Mouse (Mus musculus) heart, adult 2 months (tissue): ENCODE results near the gene Sh3bgrl3. TPM values are rescaled to one million over a fixed set of nuclear protein-coding genes. Genes with fewer than 3 reads are reported as not detected.

Experiments
- DNase-seq, 2 experiments: peaks; one replicate each; pipeline ENCODE4 v3.0.0; 2021
- H3K27ac ChIP-seq: fragments of 200-600 bp; 2 replicates; pipeline ENCODE4 v1.8.1; 2022
- H3K27me3 ChIP-seq: fragments of 200-500 bp; 2 replicates; pipeline ENCODE4 v1.6.1; 2012; ENCODE audit warnings: mild to moderate bottlenecking, low read length, inconsistent platforms, mixed read lengths; ENCODE audit not compliant: control insufficient read depth, insufficient read depth
- H3K36me3 ChIP-seq: fragments of 200-500 bp; 2 replicates; pipeline ENCODE4 v1.6.1; 2012; ENCODE audit warnings: low read length, inconsistent platforms; ENCODE audit not compliant: control insufficient read depth, insufficient read depth
- H3K4me1 ChIP-seq: fragments of 200-500 bp; 2 replicates; pipeline ENCODE4 v1.6.1; 2011; ENCODE audit warnings: low read length; ENCODE audit not compliant: control insufficient read depth, insufficient read depth
- H3K4me3 ChIP-seq: fragments of 200-600 bp; 2 replicates; pipeline ENCODE4 v1.8.1; 2022
- H3K79me2 ChIP-seq: fragments of 200-500 bp; replicated peaks from 2 replicates; pipeline ENCODE4 v1.6.1; 2012; ENCODE audit warnings: mild to moderate bottlenecking, inconsistent platforms, low read length, moderate library complexity, mixed read lengths; ENCODE audit not compliant: control insufficient read depth, insufficient read depth
- H3K9ac ChIP-seq: fragments of 200-500 bp; 2 replicates; pipeline ENCODE4 v1.6.1; 2012; ENCODE audit warnings: low read depth, mild to moderate bottlenecking, control low read depth, inconsistent platforms, low read length, mixed read lengths
- CTCF ChIP-seq: fragments of 200-600 bp; IDR thresholded peaks from 2 replicates; pipeline ENCODE4 v1.8.1; 2022; ENCODE audit warnings: antibody characterized with exemption, mild to moderate bottlenecking, moderate library complexity
- EP300 ChIP-seq: fragments of 200-500 bp; IDR thresholded peaks from 2 replicates; pipeline ENCODE4 v1.6.1; 2011; ENCODE audit warnings: low read depth, low read length, control low read depth; ENCODE audit not compliant: insufficient read depth
- POLR2A ChIP-seq: fragments of 200-500 bp; IDR thresholded peaks from 2 replicates; pipeline ENCODE4 v1.6.1; 2011; ENCODE audit warnings: mild to moderate bottlenecking, low read depth, low read length, control low read depth; ENCODE audit not compliant: insufficient read depth
- whole genome bisulfite sequencing: fragments of 180-500 bp; shearing (Covaris S2); methylation state at CpG from one replicate; pipeline ENCODE4 v1.1.7; 2018; 5-methylcytosine and 5-hydroxymethylcytosine counted together
- intact Hi-C: fragments of 180-260 bp; cut with DNase I; formaldehyde crosslinking; loops from one replicate; pipeline ENCODE4 v1.15.1; 2025
- polyA plus RNA-seq: library from polyadenylated mRNA; depleted of rRNA; stranded (reverse); fragments of >200 nt; gene quantifications from 2 replicates; pipeline ENCODE4 v1.2.3, GENCODE M21; 2012
- total RNA-seq, 2 experiments: library from RNA; stranded (reverse); gene quantifications; 2 replicates each; pipeline ENCODE4 v1.2.3; 2021

Sh3bgrl3 gene
- total and polyA plus RNA-seq, 3 experiments: 34.3 to 139 (median 45.7) TPM

- intact Hi-C loops: no loop called here
- WGBS: 86% methylated on average over 5 of the region's 5 CpGs
- TF ChIP-seq POLR2A: no peak
- no peak for TF ChIP-seq EP300
- no peak for TF ChIP-seq CTCF
These were observed 9.5 kb downstream of the Sh3bgrl3 start for GRCm38 (mm10) chr4:134119042-134119441.

GRCm38 (mm10) chr4:134118126-134118800 is 10.3 kb downstream of the Sh3bgrl3 start:
- 35% methylated on average over 14 of the region's 14 CpGs for WGBS

More at GRCm38 (mm10) chr4:134119042-134119441, 9.5 kb downstream of the Sh3bgrl3 start:
- H3K79me2 ChIP-seq: no peaks in the 10 kb centered on the region
- no peak for DNase-seq
- H3K9ac ChIP-seq: no peak overlapping the region
- no peak overlapping the region for H3K27ac ChIP-seq
- H3K27me3 ChIP-seq: no peaks in the 10 kb centered on the region
- no peak overlapping the region for H3K4me3 ChIP-seq
- no peaks in the 10 kb centered on the region for H3K4me1 ChIP-seq
- no peaks in the 10 kb centered on the region for H3K36me3 ChIP-seq

GRCm38 (mm10) chr4:134117012-134117411 is 11.6 kb downstream of the Sh3bgrl3 start:
- Histone ChIP-seq H3K36me3 (no peaks in the 10 kb centered on the region), H3K27me3 (no peaks in the 10 kb centered on the region), H3K4me1 (no peaks in the 10 kb centered on the region), H3K79me2 (no peaks in the 10 kb centered on the region), H3K9ac (no peak overlapping the region), H3K4me3 (no peak overlapping the region), H3K27ac (no peak overlapping the region)
- intact Hi-C loops: no loop called here
- WGBS: 52% methylated on average over 8 of the region's 8 CpGs
- TF ChIP-seq POLR2A (no peak), CTCF (no peak), EP300 (0 out of 2 replicates have a peak, but pooled peaks have one; percentile 20)
- DNase-seq: peak in 1 of 2 experiments; percentile 69

More at GRCm38 (mm10) chr4:134118126-134118800, 10.3 kb downstream of the Sh3bgrl3 start:
- H3K9ac ChIP-seq: no peak overlapping the region
- H3K4me1 ChIP-seq: no peaks in the 10 kb centered on the region
- intact Hi-C loops: no loop called here
- TF ChIP-seq POLR2A (no peak), CTCF (no peak), EP300 (no peak)
- no peak overlapping the region for H3K27ac ChIP-seq
- no peak for DNase-seq
- no peak overlapping the region for H3K4me3 ChIP-seq
- no peaks in the 10 kb centered on the region for H3K36me3 ChIP-seq
- no peaks in the 10 kb centered on the region for H3K27me3 ChIP-seq
- no peaks in the 10 kb centered on the region for H3K79me2 ChIP-seq

GRCm38 (mm10) chr4:134116501-134116900 is 12.1 kb downstream of the Sh3bgrl3 start:
- Histone ChIP-seq H3K27ac (no peak overlapping the region), H3K9ac (no peak overlapping the region), H3K4me1 (no peaks in the 10 kb centered on the region), H3K27me3 (no peaks in the 10 kb centered on the region), H3K79me2 (no peaks in the 10 kb centered on the region), H3K4me3 (no peak overlapping the region), H3K36me3 (no peaks in the 10 kb centered on the region)
- WGBS: 86% methylated on average over 2 of the region's 2 CpGs
- DNase-seq: no peak
- TF ChIP-seq CTCF (no peak), EP300 (no peak), POLR2A (no peak)
- intact Hi-C loops: no loop called here

GRCm38 (mm10) chr4:134115215-134116144 is 13.1 kb downstream of the Sh3bgrl3 start:
- no peaks in the 10 kb centered on the region for H3K79me2 ChIP-seq
- TF ChIP-seq EP300 (no peak), POLR2A (no peak), CTCF (no peak)
- H3K27ac ChIP-seq: no peak overlapping the region
- WGBS: 90% methylated on average over 16 of the region's 16 CpGs
- no peak overlapping the region for H3K4me3 ChIP-seq
- no peak for DNase-seq
- no peaks in the 10 kb centered on the region for H3K27me3 ChIP-seq
- H3K36me3 ChIP-seq: no peaks in the 10 kb centered on the region
- no peaks in the 10 kb centered on the region for H3K4me1 ChIP-seq
- intact Hi-C loops: no loop called here
- H3K9ac ChIP-seq: no peak overlapping the region

- intact Hi-C loops: no loop called here
These were observed 14.6 kb downstream of the Sh3bgrl3 start for GRCm38 (mm10) chr4:134114038-134114437.

More at GRCm38 (mm10) chr4:134114038-134114437, 14.6 kb downstream of the Sh3bgrl3 start:
- TF ChIP-seq EP300 (no peak), CTCF (no peak), POLR2A (no peak)
- H3K4me1 ChIP-seq: no peaks in the 10 kb centered on the region
- no peak for DNase-seq
- H3K79me2 ChIP-seq: no peaks in the 10 kb centered on the region
- no peak overlapping the region for H3K4me3 ChIP-seq
- no peak overlapping the region for H3K9ac ChIP-seq
- 94% methylated on average over 4 of the region's 4 CpGs for WGBS
- no peak overlapping the region for H3K27ac ChIP-seq
- no peaks in the 10 kb centered on the region for H3K27me3 ChIP-seq
- no peaks in the 10 kb centered on the region for H3K36me3 ChIP-seq
